Mouse (Mus musculus): ENCODE measurements around the gene Frem1. TPM values are rescaled to one million over a fixed set of nuclear protein-coding genes. Genes with fewer than 3 reads are reported as not detected.

Frem1 gene
- polyA plus RNA-seq, 1 experiment: not detected

- H3K36me3 ChIP-seq (ENCODE audit: control insufficient read depth): no peaks in the 10 kb centered on the region
- H3K9me3 ChIP-seq (ENCODE audit: control insufficient read depth, low read length): no peaks in the 10 kb centered on the region
- no peaks in the 10 kb centered on the region for H3K27me3 ChIP-seq (ENCODE audit: control insufficient read depth)
- H3K4me1 ChIP-seq (ENCODE audit: control insufficient read depth): no peaks in the 10 kb centered on the region
- H3K4me3 ChIP-seq (replicated peaks): no peak overlapping the region
- TF ChIP-seq GATA1 (IDR thresholded peaks at IDR 0.05; ENCODE audit: low read length) (no peak), TAL1 (IDR thresholded peaks at IDR 0.05; ENCODE audit: low read length) (no peak)
Measured at GRCm38 (mm10) chr4:82886148-82886547, 166.0 kb downstream of the Frem1 start.

DNA sequence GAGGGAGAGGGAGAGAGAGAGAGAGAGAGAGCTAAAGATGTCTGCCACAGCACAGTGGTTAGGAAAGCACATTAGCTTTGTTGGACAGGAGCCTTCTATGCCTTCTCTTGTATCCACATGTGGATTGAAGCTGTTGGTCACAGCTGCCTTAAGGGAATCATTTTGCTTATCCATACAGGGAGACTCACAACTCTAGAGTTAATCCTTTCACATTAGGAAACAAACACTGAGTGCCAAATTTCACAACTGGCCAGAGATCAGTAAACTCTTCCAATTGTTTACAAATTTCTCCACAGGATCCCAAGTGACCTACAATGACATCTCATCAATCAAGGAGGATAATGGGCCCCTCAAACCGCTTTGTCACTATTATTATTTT lies 166.6 kb downstream of the Frem1 start:
- Histone ChIP-seq H3K27me3 (ENCODE audit: control insufficient read depth) (no peaks in the 10 kb centered on the region), H3K36me3 (ENCODE audit: control insufficient read depth) (no peaks in the 10 kb centered on the region), H3K4me3 (replicated peaks) (no peak overlapping the region), H3K9me3 (ENCODE audit: control insufficient read depth, low read length) (no peaks in the 10 kb centered on the region), H3K4me1 (ENCODE audit: control insufficient read depth) (no peaks in the 10 kb centered on the region)
- TF ChIP-seq GATA1 (IDR thresholded peaks at IDR 0.05; ENCODE audit: low read length): no peak
- no peak for TF ChIP-seq TAL1 (IDR thresholded peaks at IDR 0.05; ENCODE audit: low read length)

DNA sequence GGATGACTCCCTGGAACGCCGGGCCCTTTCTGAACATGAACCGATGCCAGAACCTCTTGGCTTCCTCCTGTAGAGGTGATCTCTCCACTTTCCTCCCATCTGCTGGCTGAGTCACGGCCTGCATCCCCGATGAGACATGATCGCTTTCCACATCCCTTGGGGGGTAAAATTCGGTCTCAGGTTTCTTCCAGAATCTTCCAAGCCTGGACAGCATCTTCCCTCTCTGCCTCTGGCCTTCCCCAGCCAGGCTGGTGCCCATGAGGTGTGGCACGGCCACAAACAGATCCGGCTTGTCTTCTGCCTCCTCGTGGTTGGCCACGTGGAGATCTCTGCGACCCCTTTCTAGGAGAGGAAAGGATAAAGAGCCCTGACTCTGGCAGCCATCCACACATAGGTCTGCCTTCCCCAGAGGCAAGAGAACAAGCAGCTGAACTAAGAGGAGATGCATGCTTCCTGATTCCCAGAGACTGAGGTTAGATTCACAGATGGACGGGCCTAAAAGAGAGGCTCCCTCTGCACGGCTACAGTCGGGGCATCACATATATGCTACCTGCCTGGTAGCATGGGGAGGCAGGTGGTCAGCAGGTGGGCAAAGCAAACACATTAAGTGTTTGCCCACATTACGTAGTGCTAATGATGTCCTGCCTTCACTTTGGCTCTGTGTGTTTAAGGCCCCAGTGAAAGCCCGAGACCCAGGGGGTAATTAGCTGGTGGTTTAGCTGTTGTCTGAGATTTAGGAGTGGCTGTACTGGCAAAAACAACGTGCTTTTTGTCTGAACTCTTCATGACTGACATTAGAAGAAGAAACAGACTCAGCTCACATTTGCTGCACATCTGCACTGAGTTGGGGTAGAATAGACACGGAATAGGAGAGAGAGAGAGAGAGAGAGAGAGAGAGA lies 167.3 kb downstream of the Frem1 start, which contains the start of gene Cer1:
Gene Cer1, minus strand, starts transcription at position 513 of the 899 bp plus-strand sequence.
- no peak within 1 kb of the TSS for H3K4me3 ChIP-seq (replicated peaks)
- H3K9me3 ChIP-seq (ENCODE audit: control insufficient read depth, low read length): no peaks in the 10 kb centered on the region
- TF ChIP-seq GATA1 (IDR thresholded peaks at IDR 0.05; ENCODE audit: low read length) (no peak), TAL1 (IDR thresholded peaks at IDR 0.05; ENCODE audit: low read length) (no peak)
- no peaks in the 10 kb centered on the region for H3K4me1 ChIP-seq (ENCODE audit: control insufficient read depth)
- no peaks in the 10 kb centered on the region for H3K36me3 ChIP-seq (ENCODE audit: control insufficient read depth)
- H3K27me3 ChIP-seq (ENCODE audit: control insufficient read depth): no peaks in the 10 kb centered on the region

DNA sequence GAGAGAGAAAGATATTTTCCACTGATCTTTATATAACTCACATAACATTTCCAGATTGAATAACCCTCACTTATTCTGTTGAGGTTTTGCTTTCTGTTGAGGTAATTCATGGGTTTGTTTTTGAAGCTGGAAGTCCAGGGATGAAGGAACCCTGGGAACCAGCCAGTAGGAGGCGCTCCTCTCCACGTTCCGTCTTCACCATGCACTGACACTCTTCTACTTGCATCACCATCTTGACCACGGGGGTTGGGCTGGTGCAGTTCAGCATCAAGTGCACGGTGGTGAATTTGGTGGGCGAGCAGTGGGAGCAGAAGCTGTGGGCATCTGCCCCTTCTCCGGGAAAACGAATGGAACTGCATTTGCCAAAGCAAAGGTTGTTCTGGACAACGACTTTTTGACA lies 169.6 kb downstream of the Frem1 start:
- Histone ChIP-seq H3K27me3 (ENCODE audit: control insufficient read depth) (no peaks in the 10 kb centered on the region), H3K4me1 (ENCODE audit: control insufficient read depth) (no peaks in the 10 kb centered on the region), H3K4me3 (replicated peaks) (no peak overlapping the region), H3K9me3 (ENCODE audit: control insufficient read depth, low read length) (no peaks in the 10 kb centered on the region), H3K36me3 (ENCODE audit: control insufficient read depth) (no peaks in the 10 kb centered on the region)
- TF ChIP-seq GATA1 (IDR thresholded peaks at IDR 0.05; ENCODE audit: low read length): no peak
- TF ChIP-seq TAL1 (IDR thresholded peaks at IDR 0.05; ENCODE audit: low read length): no peak

- H3K36me3 ChIP-seq (ENCODE audit: control insufficient read depth): no peaks in the 10 kb centered on the region
- no peaks in the 10 kb centered on the region for H3K9me3 ChIP-seq (ENCODE audit: control insufficient read depth, low read length)
- H3K4me1 ChIP-seq (ENCODE audit: control insufficient read depth): no peaks in the 10 kb centered on the region
Measured at GRCm38 (mm10) chr4:82881366-82881765, 170.8 kb downstream of the Frem1 start.

DNA sequence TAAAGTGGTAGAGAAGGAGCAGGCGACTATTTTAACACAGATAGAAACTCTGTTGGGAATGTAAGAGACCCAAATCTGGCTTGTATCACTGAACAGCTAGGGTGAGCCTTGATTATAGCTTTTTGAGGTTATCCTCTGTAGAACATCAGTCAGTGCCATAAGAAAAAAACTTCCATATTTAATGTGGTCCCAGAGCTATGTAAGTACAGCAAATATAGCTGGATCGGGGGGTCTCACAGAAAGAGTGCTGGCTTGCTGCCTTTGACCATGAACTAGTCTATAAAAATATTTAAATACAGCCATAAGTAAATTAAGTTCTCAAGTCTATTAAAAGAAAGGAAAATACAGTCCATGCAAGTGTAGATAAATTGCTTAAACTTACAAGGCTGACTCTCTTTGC lies 171.9 kb downstream of the Frem1 start:
- Histone ChIP-seq H3K36me3 (ENCODE audit: control insufficient read depth) (no peaks in the 10 kb centered on the region), H3K4me3 (replicated peaks) (no peak overlapping the region), H3K4me1 (ENCODE audit: control insufficient read depth) (no peaks in the 10 kb centered on the region), H3K9me3 (ENCODE audit: control insufficient read depth, low read length) (no peaks in the 10 kb centered on the region), H3K27me3 (ENCODE audit: control insufficient read depth) (no peaks in the 10 kb centered on the region)
- TF ChIP-seq GATA1 (IDR thresholded peaks at IDR 0.05; ENCODE audit: low read length) (no peak), TAL1 (IDR thresholded peaks at IDR 0.05; ENCODE audit: low read length) (no peak)

More at GRCm38 (mm10) chr4:82881366-82881765, 170.8 kb downstream of the Frem1 start:
- H3K27me3 ChIP-seq (ENCODE audit: control insufficient read depth): no peaks in the 10 kb centered on the region
- TF ChIP-seq GATA1 (IDR thresholded peaks at IDR 0.05; ENCODE audit: low read length) (no peak), TAL1 (IDR thresholded peaks at IDR 0.05; ENCODE audit: low read length) (no peak)
- H3K4me3 ChIP-seq (replicated peaks): no peak overlapping the region

DNA sequence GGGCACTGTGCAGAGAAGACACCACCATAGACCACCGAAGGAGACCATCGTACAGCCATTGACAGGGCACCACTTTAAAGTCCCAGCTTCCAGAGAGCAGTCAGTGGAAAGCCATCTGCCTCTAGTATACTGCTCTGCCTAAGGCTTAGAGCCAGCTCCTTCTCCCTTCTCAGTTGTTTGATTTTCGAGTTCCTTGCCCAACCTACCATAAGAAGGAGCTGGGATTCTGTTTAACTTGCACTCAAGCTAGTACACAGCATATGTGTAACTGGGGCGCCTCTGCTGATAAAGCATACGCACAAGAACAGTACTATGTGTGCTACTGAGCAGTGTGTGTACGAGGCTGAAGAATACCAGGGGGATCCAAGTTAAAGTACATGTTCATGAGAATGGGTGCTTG lies 173.0 kb downstream of the Frem1 start:
- Histone ChIP-seq H3K36me3 (ENCODE audit: control insufficient read depth) (no peaks in the 10 kb centered on the region), H3K27me3 (ENCODE audit: control insufficient read depth) (no peaks in the 10 kb centered on the region), H3K4me3 (replicated peaks) (no peak overlapping the region), H3K9me3 (ENCODE audit: control insufficient read depth, low read length) (no peaks in the 10 kb centered on the region), H3K4me1 (ENCODE audit: control insufficient read depth) (no peaks in the 10 kb centered on the region)
- TF ChIP-seq TAL1 (IDR thresholded peaks at IDR 0.05; ENCODE audit: low read length): no peak
- no peak for TF ChIP-seq GATA1 (IDR thresholded peaks at IDR 0.05; ENCODE audit: low read length)

DNA sequence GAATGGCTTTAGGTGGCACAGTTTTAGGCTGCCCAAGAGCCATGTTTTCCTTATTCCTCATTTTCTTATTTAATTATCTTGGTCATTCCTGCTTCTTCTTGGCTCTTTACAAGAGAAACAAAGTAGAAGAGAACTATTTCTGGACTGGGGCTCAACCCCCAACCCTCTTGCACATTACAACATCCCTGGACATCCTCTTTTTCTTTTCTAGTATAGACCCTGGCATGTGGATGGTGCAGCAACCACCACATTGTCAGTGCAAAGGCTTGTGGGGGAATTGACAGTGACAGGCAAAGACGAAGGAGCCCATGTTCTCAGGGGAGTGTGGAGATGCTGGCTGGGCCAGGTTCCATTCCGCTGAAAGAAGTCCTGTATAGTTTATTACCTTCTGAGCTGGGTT lies 175.5 kb downstream of the Frem1 start:
- Histone ChIP-seq H3K9me3 (ENCODE audit: control insufficient read depth, low read length) (no peaks in the 10 kb centered on the region), H3K4me1 (ENCODE audit: control insufficient read depth) (no peaks in the 10 kb centered on the region), H3K36me3 (ENCODE audit: control insufficient read depth) (no peaks in the 10 kb centered on the region), H3K27me3 (ENCODE audit: control insufficient read depth) (no peaks in the 10 kb centered on the region), H3K4me3 (replicated peaks) (no peak overlapping the region)
- TF ChIP-seq GATA1 (IDR thresholded peaks at IDR 0.05; ENCODE audit: low read length) (no peak), TAL1 (IDR thresholded peaks at IDR 0.05; ENCODE audit: low read length) (no peak)

DNA sequence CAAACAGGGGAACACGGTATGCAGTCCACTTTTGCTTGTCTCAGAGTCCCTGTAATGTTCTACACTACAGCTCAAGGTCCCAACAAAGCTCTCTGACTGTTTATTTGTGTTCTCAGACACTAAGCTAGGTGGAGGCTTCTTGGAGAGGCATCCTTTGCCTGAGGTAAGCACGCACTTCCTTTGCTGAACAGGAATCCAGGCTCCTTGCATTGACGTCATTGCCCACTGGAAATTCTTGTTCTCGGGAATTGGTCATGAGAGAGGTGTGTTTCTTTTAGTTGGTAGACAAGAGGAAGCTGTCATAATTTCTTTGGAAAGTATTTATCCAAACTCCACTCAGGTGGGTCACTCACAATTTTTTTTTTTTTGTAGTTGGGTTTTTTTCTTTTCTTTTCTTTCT lies 176.6 kb downstream of the Frem1 start:
- Histone ChIP-seq H3K27me3 (ENCODE audit: control insufficient read depth) (no peaks in the 10 kb centered on the region), H3K36me3 (ENCODE audit: control insufficient read depth) (no peaks in the 10 kb centered on the region), H3K9me3 (ENCODE audit: control insufficient read depth, low read length) (no peaks in the 10 kb centered on the region), H3K4me1 (ENCODE audit: control insufficient read depth) (no peaks in the 10 kb centered on the region), H3K4me3 (replicated peaks) (no peak overlapping the region)
- no peak for TF ChIP-seq GATA1 (IDR thresholded peaks at IDR 0.05; ENCODE audit: low read length)
- no peak for TF ChIP-seq TAL1 (IDR thresholded peaks at IDR 0.05; ENCODE audit: low read length)
